Mouse (Mus musculus) forebrain, embryonic 11.5 days (tissue): ENCODE measurements around the gene Zfp473. TPM values are rescaled to one million over a fixed set of nuclear protein-coding genes. Genes with fewer than 3 reads are reported as not detected.
"Not testable (repeated sequence)": the region's sequence is repeated elsewhere in the genome, so short reads cannot be mapped to it uniquely, and the experiment has no call there.

Source experiments
- ATAC-seq: fragments of 200-750 bp; cut with Nextera tagmentation; replicated peaks from 2 replicates; pipeline ENCODE4 v1.8.0; 2017; ENCODE audit warnings: moderate TSS enrichment; ENCODE audit not compliant: low FRiP score
- DNase-seq: peaks from one replicate; pipeline ENCODE4 v3.0.0-alpha.2; 2017; ENCODE audit warnings: low spot score
- H3K27ac ChIP-seq: fragments of 300-500 bp; sonication (generic); 2 replicates; pipeline ENCODE4 v1.5.1; 2014; ENCODE audit warnings: low read depth, low read length
- H3K27me3 ChIP-seq: fragments of 300-500 bp; sonication (generic); 2 replicates; pipeline ENCODE4 v1.6.1; 2014; ENCODE audit warnings: mild to moderate bottlenecking, low read length, mixed read lengths; ENCODE audit not compliant: control insufficient read depth, insufficient read depth
- H3K36me3 ChIP-seq: fragments of 300-500 bp; sonication (generic); 2 replicates; pipeline ENCODE4 v1.6.1; 2014; ENCODE audit warnings: mild to moderate bottlenecking, low read length, moderate library complexity, mixed read lengths; ENCODE audit not compliant: control insufficient read depth, insufficient read depth
- H3K4me1 ChIP-seq: fragments of 300-500 bp; sonication (generic); replicated peaks from 2 replicates; pipeline ENCODE4 v1.6.1; 2014; ENCODE audit warnings: low read length, mixed read lengths; ENCODE audit not compliant: control insufficient read depth, insufficient read depth
- H3K4me2 ChIP-seq: fragments of 300-500 bp; sonication (generic); 2 replicates; pipeline ENCODE4 v1.6.1; 2014; ENCODE audit warnings: low read depth, mild to moderate bottlenecking, low read length, moderate library complexity, mixed read lengths; ENCODE audit not compliant: severe bottlenecking
- H3K4me3 ChIP-seq: fragments of 300-500 bp; sonication (generic); 2 replicates; pipeline ENCODE4 v1.5.1; 2014; ENCODE audit warnings: low read depth, low read length
- H3K9ac ChIP-seq: fragments of 300-500 bp; sonication (generic); 2 replicates; pipeline ENCODE4 v1.6.1; 2014; ENCODE audit warnings: low read length
- H3K9me3 ChIP-seq: fragments of 300-500 bp; sonication (generic); 2 replicates; pipeline ENCODE4 v1.6.1; 2016; ENCODE audit warnings: low read length, mixed read lengths; ENCODE audit not compliant: control insufficient read depth
- whole genome bisulfite sequencing: fragments of 180-500 bp; shearing (Covaris S2); extraction: QIAGEN DNeasy Blood & Tissue Kit; methylation state at CpG from one replicate; pipeline ENCODE4 v1.1.7; 2014; 5-methylcytosine and 5-hydroxymethylcytosine counted together
- polyA plus RNA-seq: library from polyadenylated mRNA; unstranded; fragments of >200 nt; fragmentation: Nextera tagmentation; extraction: Ambion mirVana; gene quantifications from 2 replicates; pipeline ENCODE4 v1.2.1, GENCODE M21; 2014

The Zfp473 gene
- polyA plus RNA-seq, 1 experiment from 2014 or later = 4.4 TPM

GRCm38 (mm10) chr7:44733723-44734122 lies 17.1 kb downstream of the Zfp473 start:
- ATAC-seq (no peak), DNase-seq (no peak)
- 91% methylated on average over 9 of the region's 9 CpGs for WGBS
- no peaks in the 10 kb centered on the region for H3K27me3 ChIP-seq
- H3K9me3 ChIP-seq = no peaks in the 10 kb centered on the region
- no peak overlapping the region for H3K9ac ChIP-seq
- no peaks in the 10 kb centered on the region for H3K4me1 ChIP-seq
- no peak overlapping the region for H3K4me2 ChIP-seq
- no peaks in the 10 kb centered on the region for H3K36me3 ChIP-seq
- H3K4me3 ChIP-seq = no peak overlapping the region
- no peak overlapping the region for H3K27ac ChIP-seq

GRCm38 (mm10) chr7:44728082-44728975 lies 22.5 kb downstream of the Zfp473 start:
- no peaks in the 10 kb centered on the region for H3K4me1 ChIP-seq
- ATAC-seq = no peak
- WGBS = 83% methylated on average over 11 of the region's 11 CpGs
- H3K4me2 ChIP-seq = no peak overlapping the region
- no peak overlapping the region for H3K27ac ChIP-seq
- no peak for DNase-seq
- H3K36me3 ChIP-seq = no peaks in the 10 kb centered on the region
- no peaks in the 10 kb centered on the region for H3K27me3 ChIP-seq
- H3K4me3 ChIP-seq = no peak overlapping the region
- H3K9me3 ChIP-seq = no peaks in the 10 kb centered on the region
- H3K9ac ChIP-seq = no peak overlapping the region

DNA sequence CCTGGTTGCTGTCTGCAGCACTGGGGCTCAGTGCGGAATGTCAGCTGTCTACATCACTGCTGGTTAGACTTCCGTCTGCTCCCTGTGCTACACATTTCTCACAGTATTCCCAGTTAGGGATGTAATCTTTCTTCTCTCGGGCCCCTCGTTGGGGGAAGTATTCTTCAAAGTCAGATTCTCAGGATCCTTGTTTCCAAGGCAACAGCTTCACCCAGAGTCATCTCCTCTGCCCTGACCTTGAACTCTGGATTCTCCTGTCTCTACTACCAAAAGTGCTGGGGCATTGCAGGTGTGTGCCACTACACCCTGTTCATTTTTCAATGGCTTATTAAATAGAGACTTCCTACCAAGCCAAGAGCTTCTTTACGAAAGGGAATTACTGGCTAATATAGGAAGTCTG lies 23.7 kb downstream of the Zfp473 start:
- Histone ChIP-seq H3K9me3 (no peaks in the 10 kb centered on the region), H3K27me3 (no peaks in the 10 kb centered on the region)
- WGBS = 76% methylated on average over 5 of the region's 5 CpGs

DNA sequence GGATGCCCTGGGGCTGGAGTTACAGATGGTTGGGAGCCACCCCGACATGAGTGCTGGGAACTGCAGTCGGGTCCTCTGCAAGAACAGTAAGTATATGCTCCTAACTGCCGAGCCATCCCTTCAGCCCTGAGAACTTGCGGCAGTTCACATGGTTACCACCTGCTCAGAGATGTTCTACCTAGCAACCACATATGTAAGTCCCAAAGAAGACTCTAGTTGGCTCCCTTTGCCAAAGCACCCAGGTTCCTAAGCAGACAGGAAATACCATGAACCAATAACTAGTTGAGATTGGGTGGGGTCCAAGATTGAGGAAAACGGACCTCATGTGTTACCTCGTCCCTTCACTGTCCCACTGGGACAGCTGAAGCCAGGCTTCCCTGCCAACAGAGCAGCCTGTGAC lies 24.5 kb downstream of the Zfp473 start:
- Histone ChIP-seq H3K9ac (no peak overlapping the region), H3K36me3 (no peaks in the 10 kb centered on the region), H3K27ac (no peak overlapping the region), H3K9me3 (no peaks in the 10 kb centered on the region), H3K4me3 (no peak overlapping the region), H3K4me2 (no peak overlapping the region), H3K4me1 (no peaks in the 10 kb centered on the region), H3K27me3 (no peaks in the 10 kb centered on the region)
- 83% methylated on average over 6 of the region's 6 CpGs for WGBS
- DNase-seq (no peak), ATAC-seq (no peak)

More for the DNA sequence above, 23.7 kb downstream of the Zfp473 start:
- no peak for ATAC-seq
- Histone ChIP-seq H3K9ac (no peak overlapping the region), H3K4me3 (no peak overlapping the region), H3K36me3 (no peaks in the 10 kb centered on the region), H3K4me1 (no peaks in the 10 kb centered on the region), H3K4me2 (no peak overlapping the region), H3K27ac (no peak overlapping the region)
- DNase-seq = no peak

GRCm38 (mm10) chr7:44724316-44724715 lies 26.5 kb downstream of the Zfp473 start:
- DNase-seq (no peak), ATAC-seq (no peak)
- WGBS = 28% methylated on average over 7 of the region's 7 CpGs
- no peaks in the 10 kb centered on the region for H3K27me3 ChIP-seq
- H3K4me1 ChIP-seq = no peaks in the 10 kb centered on the region
- H3K36me3 ChIP-seq = no peaks in the 10 kb centered on the region
- no peak overlapping the region for H3K9ac ChIP-seq
- H3K27ac ChIP-seq = no peak overlapping the region
- H3K9me3 ChIP-seq = no peaks in the 10 kb centered on the region
- no peak overlapping the region for H3K4me3 ChIP-seq
- no peak overlapping the region for H3K4me2 ChIP-seq

- Histone ChIP-seq H3K9me3 (no peaks in the 10 kb centered on the region), H3K27ac (no peak overlapping the region), H3K27me3 (no peaks in the 10 kb centered on the region), H3K9ac (no peak overlapping the region), H3K4me1 (no peaks in the 10 kb centered on the region), H3K4me2 (no peak overlapping the region), H3K36me3 (no peaks in the 10 kb centered on the region), H3K4me3 (no peak overlapping the region)
- ATAC-seq (no peak), DNase-seq (no peak)
- 90% methylated on average over 5 of the region's 5 CpGs for WGBS
Measured at GRCm38 (mm10) chr7:44722058-44722457, 28.8 kb downstream of the Zfp473 start.

DNA sequence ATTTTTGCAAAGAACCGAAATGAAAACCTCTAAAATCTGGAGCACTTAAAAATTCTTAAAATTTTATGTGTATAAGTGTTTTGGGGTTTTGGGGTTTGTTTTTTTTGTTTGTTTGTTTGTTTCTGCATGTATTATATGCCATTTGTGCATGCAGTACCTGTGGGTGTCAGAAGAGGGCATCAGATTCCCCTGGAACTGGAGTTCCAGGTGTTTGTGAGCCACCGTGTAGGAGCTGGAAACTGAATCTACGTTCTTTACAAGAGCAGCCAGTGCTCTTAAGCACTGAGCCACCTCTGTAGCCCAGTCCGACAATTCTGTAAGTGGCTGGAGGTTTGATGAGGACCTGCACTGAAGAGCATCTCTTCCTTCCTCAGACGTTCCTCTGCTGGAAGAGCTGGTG lies 41.0 kb downstream of the Zfp473 start:
- DNase-seq = no peak
- no peak for ATAC-seq
- H3K9ac ChIP-seq = no peak overlapping the region
- no peak overlapping the region for H3K4me2 ChIP-seq
- no peaks in the 10 kb centered on the region for H3K9me3 ChIP-seq
- H3K27me3 ChIP-seq = no peaks in the 10 kb centered on the region
- H3K4me1 ChIP-seq = no peaks in the 10 kb centered on the region
- H3K27ac ChIP-seq = no peak overlapping the region
- no peaks in the 10 kb centered on the region for H3K36me3 ChIP-seq
- 84% methylated on average over 5 of the region's 5 CpGs for WGBS
- H3K4me3 ChIP-seq = no peak overlapping the region

DNA sequence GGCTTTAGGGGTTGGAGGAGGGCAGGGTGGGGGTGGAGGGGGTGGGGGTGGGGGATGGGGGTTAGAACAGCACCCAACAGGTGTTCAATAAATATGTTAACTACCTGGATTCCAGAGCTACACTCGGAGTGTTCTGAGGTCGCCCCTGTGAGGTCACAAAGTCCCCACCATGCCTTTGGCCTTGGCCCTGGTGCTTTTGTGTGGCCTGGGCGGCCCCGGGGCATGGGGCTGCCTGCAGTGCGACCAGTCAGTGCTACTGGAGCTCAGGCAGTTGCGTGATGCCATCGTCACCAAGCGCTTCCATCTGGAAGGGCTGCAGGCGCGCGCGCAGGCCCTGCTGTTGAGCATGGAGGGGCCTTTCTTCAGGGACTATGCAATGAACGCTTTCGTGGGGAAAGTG lies 42.3 kb downstream of the Zfp473 start, which contains the start of gene Izumo2:
Gene Izumo2, plus strand, starts transcription at position 169 of the 400 bp plus-strand sequence.
- H3K36me3 ChIP-seq = no peaks in the 10 kb centered on the region
- no peaks in the 10 kb centered on the region for H3K4me1 ChIP-seq
- no peak within 1 kb of the TSS for H3K4me3 ChIP-seq
- no peak for DNase-seq
- H3K27ac ChIP-seq = no peak within 1 kb of the TSS
- no peak for ATAC-seq
- 78% methylated on average over 14 of the region's 14 CpGs for WGBS
- H3K27me3 ChIP-seq = no peaks in the 10 kb centered on the region
- H3K4me2 ChIP-seq = no peak within 1 kb of the TSS
- no peaks in the 10 kb centered on the region for H3K9me3 ChIP-seq
- no peak within 1 kb of the TSS for H3K9ac ChIP-seq

- not testable (repeated sequence) for H3K4me1 ChIP-seq, H3K9me3 ChIP-seq, H3K27me3 ChIP-seq, H3K4me3 ChIP-seq, H3K36me3 ChIP-seq, H3K27ac ChIP-seq, ATAC-seq, DNase-seq, H3K9ac ChIP-seq, H3K4me2 ChIP-seq
- 93% methylated on average over 5 of the region's 6 CpGs for WGBS
Measured at GRCm38 (mm10) chr7:44708093-44708492, 42.8 kb downstream of the Zfp473 start.
